Mouse (Mus musculus) adrenal gland (tissue): ENCODE measurements around the gene Axin2.
"Not testable (repeated sequence)": the region's sequence is repeated elsewhere in the genome, so short reads cannot be mapped to it uniquely, and the experiment has no call there.

Source experiments
- intact Hi-C: fragments of 180-260 bp; cut with DNase I; formaldehyde crosslinking; loops from one replicate; pipeline ENCODE4 v1.15.1; 2025
- long read RNA-seq, 2 experiments: library from polyadenylated mRNA; unstranded; transcript quantifications; one replicate each; pipeline ENCODE4 v2.0.0; 2020; ENCODE audit warnings: borderline replicate concordance in 1 of 2; ENCODE audit not compliant: insufficient replicate concordance in 1 of 2

The Axin2 gene
- long read RNA-seq, experiment 1, partial matches to known transcripts: 0 of 1 reads
- long read RNA-seq, experiment 1, other reads (novel, unspliced or antisense): 1 of 1 reads
- long read RNA-seq, experiment 2, partial matches to known transcripts: 1 of 3 reads
- long read RNA-seq, experiment 2, other reads (novel, unspliced or antisense): 2 of 3 reads

DNA sequence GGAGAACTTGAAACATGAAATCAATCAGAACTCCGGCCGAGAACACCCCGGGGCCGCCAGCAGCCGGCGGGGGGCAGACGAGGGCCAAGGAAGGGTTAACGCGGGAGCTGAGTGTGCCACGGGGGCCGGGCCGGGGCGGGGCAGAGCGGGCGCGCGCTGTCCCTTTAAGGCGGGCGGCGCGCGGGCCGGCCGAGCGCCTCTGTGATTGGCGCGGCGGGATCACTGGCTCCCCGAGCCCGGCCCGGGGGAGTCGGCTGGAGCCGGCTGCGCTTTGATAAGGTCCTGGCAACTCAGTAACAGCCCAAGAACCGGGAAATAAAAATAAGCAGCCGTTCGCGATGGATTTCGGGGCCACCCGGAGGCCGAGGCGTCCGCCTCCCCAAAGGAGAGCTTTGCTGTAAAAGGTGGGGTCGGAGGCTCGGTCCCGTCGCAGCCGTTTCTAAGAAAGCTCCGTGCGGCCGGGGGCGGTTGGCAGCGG, at the start of gene Axin2:
Gene Axin2, plus strand, starts transcription at position 192 of the 478 bp plus-strand sequence.
- intact Hi-C loops: loop anchor here (10.0 kb wide), 1 partner anchor 205 kb away; no protein-coding TSS in a partner anchor

DNA sequence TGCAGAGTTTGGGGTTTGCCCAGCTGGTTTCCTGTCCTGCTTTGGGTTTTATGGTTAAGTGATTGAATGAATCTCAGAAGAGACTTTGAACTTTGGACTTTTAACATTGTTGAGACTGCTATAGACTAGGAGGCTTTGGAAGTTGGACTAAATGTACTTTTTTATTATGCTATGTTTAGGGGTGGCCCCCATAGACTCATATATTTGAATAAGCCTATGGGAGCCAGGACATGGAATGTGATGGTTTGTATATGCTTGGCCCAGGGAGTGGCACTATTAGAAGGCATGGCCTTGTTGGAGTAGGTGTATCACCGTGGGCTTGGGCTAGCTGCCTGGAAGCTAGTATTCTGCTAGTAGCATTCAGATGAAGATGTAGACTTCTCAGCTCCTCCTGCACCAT, 48.9 kb upstream of the Axin2 start:
- intact Hi-C loops: not testable (repeated sequence)

DNA sequence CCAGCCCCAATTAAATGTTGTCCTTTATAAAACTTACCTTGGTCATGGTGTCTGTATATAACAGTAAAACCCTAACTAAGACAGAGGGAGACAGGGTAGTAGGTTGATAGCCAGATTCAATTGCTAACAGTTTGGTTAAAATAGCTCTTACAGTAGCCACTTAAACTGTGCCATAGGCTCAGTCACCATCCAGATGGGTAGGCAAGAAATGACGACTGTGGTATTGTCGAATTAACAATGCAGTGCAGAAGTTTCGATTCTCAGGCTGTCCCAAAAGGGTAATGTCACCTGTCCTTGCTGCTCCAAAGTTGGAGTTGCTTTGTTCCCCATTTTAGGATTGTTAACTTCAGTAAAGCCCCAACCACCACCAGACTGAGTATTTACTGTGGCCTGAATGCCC, 48.4 kb upstream of the Axin2 start:
- intact Hi-C loops: no loop called here

DNA sequence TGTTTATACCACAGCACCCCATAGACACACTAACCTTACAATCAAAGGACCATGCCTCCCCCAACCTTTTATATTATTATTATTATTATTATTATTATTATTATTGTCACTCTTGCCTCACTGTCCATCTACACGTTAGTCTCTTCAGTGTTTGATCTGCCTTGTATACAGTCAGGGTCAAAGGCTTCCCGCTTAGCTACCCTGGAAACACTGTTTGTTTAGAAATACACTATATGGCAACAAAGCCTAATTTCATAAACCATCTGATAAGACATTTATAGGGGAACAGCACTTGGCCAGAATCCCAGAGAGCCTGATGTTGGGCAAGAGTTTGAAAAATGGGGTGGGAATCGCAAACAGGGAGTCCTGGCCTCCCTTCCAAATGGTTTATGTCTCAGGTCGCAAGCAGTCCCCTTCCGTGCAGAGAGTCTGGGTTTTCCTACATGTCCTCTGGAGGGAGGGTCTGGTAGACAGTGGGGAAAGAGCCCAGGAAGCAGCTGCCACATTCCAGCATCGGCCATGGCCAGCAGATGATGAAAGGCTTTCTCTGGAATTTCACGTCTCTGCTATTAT, 43.4 kb upstream of the Axin2 start:
- intact Hi-C loops: no loop called here

DNA sequence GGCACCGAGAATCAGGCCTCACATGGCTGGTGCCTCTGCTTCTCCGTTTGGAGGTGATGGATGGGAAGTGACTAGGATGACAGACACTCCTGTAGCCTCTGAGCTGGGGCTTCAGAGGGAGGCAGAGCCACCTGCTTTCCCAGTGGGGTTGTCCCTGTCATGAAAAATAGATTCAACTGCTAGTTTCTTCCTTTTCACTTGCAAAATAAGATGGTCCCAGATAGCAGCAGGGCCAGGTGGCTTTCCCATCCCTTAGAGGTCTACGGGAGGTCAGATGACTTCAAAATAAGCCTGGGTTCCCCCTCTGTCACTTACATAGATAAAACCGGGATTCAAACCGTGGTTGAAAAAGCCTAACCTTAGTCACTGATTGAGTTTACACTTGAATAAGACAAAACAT, 42.6 kb upstream of the Axin2 start:
- intact Hi-C loops: no loop called here

DNA sequence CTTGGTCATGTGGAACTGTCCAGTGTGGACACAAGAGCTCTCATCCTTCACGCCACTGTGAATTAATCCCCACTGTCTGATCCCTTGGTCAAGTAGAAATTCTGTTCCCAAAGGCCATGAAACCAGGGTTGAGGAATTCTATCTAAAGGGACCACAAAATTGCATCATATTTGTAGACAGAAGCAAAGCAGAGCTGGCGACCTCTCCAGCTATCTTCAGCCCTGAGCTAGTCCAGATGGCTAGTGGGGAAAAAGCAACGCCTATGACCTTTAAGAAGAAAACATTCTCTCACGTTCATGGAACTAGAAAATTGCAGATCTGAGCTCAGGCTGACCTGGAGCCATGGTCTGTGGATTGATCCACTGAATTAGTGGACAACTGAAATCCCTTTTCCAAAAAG, 39.6 kb upstream of the Axin2 start:
- intact Hi-C loops: no loop called here

DNA sequence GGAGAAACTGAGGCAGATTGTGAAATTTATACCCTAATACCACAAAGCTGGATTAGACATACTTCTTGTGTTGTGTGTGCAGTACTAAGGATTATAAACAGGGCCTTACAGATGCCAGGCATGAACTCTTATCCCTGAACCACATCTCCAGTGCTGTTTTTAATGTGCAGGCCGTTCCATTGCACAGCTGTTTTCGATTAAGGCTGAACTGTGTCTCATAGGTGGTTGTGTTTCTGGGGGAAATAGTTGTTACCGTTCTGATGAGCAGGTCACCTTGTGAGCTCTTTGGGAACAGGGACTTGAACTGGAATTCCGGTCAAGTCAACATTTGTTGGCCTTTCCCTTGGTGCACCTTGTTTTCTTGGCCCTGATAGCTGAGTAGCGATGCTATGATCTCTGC, 38.5 kb upstream of the Axin2 start:
- intact Hi-C loops: no loop called here

DNA sequence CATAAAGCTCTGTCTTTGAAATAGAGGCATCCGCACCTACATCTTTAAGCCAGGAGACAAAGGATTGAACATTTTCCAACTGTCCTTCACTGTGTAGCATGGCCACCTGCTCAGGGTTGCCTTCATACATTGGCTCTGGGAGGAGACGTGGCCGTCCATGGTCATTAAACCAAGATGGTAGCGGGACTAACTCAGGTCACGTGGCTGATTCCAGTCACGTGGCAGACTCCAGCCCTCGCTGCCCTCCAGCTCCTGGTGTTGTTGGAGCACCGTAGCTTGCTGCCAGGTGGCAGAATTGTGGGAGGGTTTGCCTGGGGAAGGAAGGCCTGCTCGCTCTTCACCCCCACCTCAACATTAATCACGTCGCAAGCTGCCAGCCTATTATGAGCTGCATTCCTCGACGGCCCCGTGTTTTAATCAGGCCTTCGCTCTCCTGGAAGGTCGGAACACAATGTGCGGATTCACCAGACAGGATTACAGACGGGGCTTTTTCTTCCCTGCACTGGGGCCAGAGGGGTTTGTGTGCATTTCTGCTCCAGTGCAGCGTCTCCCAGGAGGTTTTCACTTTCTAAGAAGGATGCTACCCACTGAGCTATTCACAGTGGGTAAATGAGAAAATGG, 34.8 kb upstream of the Axin2 start:
- intact Hi-C loops: no loop called here

DNA sequence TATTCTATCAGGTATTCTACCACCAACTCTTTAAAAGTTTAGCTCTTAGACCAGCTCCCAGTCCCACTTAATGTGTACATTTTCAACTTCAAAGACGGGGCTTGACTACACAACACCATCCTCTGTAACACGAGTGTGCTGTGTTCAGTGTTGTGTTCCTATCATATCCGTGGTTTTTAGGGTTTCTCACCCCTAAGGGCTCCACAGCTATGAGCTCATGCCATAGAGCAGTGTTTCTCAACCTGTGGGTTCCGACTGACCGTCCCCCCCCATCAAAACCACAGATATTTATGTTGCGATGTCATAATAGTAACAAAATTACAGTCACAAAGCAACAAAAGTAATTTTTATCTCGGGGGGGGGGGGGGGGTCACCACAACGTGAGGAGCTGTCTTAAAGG, 34.1 kb upstream of the Axin2 start:
- intact Hi-C loops: no loop called here

DNA sequence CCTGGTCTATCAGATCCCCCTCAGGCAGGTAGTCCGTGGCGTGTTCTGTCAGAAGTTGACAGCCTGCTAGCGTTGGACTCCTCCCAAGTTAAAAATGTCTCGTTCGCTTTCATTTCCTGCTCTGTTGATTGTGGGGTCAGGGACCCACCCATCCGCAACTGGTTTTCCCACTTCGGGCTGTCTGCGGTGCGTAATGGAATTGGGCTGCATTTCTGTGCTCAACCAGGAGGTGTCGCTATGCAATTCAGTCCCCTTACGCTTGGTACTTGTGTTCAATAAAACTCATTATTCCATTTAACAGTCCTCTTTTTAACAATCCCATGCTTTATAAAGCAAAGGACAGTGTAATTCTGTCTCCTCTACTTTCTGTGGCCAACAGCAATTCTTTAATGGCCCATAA, 31.0 kb upstream of the Axin2 start:
- intact Hi-C loops: no loop called here

DNA sequence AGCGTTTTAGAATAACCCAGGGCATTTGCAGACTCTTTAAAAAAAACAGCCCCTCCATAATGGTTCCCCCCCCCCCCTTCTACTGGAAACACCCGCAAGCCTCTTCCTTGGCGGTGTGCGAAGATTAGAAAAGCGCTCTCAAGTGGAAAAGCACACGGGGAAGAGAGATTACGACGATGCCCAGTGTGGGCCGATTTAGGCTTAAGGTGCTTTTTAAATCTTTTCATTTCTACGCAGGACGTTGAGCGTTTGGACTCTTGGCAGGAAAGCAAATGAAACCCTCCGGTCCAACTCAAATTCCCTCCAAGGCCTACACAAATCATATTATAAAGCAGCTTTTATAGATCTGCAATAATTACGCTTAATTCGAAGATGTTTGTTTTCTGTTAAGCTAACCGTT, 29.6 kb upstream of the Axin2 start:
- intact Hi-C loops: no loop called here

DNA sequence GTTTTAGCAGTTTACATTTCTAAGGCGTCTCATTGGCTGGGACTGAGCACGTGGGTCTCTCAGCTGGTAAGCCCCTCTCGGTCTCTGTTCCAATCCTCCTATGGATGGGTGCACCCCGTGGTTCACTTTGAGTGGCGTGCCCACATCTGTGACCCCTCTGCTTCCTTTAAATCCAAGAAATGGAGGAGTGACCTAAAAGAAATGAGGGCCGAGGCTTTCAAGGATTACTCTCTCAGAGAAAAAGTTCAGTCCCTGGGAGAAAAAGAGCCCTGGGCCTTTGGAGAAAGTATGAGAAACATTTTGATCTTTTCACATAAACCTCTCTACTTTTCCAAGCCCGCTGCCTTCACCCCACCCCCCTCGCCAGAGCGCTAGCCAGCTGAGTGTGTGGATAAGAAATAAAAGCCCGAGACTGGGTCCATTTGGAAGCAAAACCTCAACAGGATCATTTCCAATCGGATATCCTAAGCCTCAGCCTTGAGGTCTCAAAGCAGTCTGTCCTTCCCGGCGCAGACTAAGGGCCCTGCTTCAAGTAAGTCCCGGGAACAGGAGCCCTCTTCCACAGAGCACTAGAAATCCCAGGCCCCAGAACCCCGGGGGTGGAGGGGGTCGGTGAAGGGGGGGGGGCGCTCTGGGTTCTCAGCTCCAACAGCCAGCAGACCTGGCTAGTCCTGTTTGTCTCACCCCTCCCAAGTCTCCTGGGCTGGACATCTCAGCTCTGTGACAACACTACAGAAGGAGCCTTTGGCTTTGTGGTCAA, 28.9 kb upstream of the Axin2 start:
- intact Hi-C loops: no loop called here

DNA sequence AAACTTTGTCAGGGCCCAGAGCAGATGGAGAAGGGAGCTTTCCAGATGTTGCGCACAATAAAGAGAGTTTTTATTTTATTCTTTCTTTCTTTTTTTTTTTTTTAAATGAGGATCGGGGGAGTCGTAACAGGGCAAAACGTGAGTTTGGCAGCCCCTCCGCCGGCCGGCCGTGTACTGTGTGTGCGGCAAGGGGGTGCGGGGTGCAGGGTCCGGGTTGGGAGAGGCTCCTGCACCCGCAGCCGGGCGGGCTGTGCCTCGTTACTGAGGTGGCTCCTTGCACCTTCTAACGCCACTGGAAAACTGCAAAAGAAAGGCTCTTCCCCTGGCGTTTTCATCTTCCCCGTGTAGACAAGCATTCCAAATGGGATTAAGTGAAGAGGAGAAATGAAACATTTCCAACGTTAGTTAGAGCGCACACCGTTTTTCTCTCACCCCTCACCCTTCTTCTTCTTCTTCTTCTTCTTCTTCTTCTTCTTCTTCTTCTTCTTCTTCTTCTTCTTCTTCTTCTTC, 28.2 kb upstream of the Axin2 start:
- intact Hi-C loops: no loop called here

DNA sequence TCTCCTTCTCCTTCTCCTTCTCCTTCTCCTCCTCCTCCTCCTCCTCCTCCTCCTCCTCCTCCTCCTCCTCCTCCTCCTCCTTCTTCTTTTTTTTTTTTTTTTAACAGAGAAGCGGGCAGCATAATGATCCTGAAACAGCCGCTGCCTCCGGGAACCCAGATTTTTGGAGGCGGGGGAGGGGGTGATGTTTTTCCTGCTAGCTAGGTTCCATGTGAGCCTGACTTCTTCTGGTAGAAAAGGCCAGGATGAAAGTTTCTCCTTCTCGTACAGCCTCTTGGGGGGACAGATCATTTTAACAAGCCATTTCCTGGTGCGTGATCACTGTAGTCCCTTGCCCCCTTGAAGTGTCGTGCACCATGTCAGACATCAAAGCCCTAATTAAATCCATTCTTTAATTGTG, 27.7 kb upstream of the Axin2 start:
- intact Hi-C loops: no loop called here

DNA sequence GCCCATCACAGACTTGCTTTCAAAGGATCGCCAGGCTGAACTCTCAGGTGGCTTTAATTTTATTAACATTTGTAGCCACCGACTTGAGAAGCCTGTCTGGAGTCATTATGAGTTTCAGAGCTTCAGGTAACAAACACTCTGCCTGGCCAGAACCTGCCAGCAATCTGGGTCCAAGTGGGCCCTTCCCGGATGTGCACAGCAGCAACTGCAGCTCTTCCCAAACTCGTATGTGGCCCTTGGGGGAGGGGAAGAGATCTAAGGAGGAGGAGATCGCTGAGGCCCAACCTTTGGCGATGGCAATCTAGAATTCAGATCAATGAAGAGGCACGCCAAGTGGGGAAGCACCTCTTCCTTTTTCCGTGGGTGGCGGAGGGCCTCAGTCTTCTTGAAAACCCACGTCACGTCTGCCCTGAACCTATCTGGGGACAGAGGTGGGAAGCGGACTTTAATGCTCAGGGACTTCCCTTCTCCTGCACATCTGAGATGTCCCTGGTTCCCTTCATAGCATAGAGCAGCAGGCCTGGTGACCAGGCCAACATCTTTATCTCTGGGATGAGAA, 26.8 kb upstream of the Axin2 start:
- intact Hi-C loops: no loop called here

DNA sequence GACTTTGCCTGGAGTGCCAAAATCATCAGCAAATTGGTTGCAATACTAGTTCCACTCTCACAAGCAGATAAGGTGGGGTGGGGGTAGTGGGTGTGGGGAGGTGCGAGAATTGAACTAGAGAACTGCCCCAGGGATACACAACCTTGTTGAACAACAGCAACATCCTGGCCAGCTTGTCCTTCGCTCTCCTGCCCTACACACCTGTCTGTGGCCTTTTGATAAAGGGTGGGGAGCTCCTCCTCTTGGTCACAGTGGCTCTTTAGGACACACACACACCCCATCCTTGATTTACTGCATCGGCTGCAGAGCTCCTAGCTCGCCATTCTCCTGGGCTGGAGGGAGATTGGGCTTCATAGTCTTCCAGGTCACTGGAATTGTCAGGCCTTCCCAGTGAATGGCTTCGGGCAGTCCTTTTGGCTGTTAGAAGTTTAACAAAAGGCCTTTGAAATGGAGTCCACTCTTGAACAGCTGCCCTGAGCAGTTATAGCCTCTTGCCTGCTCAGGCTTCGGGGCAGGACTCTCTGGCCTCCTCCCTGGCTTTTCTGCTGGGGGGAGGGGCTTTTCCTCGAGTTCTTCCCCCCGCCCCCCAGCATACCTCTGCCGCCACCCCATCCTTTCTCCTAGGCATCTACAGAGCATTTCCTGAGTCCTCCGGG, 26.2 kb upstream of the Axin2 start:
- intact Hi-C loops: no loop called here

DNA sequence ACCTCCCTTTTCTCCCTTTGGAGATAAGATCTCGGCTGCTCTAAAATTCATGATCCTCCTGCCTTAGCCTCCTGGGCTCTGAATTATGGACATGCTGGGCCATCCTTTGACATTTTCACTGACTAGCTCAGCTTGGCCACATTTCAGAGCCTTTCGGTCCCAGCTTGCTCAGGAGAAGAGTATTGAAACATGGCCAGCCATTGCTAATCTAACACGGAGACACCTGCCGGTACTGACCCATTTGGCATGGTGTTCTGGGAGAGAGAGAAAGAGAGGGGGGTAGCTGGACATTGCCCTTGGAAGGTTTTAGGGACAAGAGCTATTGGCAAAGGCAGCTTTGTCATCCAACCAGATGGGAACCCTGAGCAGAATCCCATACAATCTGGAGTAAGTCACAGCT, 23.1 kb upstream of the Axin2 start:
- intact Hi-C loops: no loop called here

DNA sequence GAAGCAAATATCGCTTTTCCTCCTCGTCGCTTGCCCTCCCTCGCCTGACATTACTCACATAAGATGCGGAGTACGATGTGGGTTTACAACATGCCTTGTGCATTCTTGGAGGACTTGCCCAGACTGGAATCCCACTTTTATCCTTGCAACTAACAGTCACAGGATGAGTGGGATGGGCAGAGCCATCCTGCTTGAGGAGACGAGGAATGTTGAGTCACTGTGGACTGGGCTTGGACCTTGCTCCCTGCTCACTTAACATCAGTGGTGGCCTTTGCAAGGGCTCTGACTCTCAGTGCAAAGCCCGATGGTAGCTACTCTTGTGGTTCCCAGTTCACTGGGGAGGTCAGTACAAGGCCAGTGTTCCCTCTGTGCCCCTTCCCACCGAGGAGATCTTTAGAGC, 22.1 kb upstream of the Axin2 start:
- intact Hi-C loops: no loop called here

DNA sequence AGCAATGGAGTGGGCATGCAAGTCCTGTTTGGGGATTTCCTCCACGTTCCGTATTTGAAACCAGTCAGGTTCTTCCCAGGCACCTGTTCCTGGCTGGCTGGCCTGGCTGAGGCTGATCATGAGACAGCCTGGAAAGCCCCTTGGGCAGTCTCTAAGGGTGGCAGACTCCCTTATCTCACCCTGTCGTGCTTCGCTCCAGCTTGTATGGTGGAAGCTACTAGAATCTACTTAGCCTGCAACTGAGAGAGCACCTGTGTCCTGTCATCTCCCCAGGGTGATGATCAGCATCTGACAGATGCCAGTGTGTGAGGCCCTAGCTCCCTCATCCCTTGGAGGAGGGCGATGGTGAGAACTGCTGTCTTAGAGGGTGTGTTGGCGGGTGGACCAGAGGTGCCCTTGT, 21.7 kb upstream of the Axin2 start:
- intact Hi-C loops: no loop called here

DNA sequence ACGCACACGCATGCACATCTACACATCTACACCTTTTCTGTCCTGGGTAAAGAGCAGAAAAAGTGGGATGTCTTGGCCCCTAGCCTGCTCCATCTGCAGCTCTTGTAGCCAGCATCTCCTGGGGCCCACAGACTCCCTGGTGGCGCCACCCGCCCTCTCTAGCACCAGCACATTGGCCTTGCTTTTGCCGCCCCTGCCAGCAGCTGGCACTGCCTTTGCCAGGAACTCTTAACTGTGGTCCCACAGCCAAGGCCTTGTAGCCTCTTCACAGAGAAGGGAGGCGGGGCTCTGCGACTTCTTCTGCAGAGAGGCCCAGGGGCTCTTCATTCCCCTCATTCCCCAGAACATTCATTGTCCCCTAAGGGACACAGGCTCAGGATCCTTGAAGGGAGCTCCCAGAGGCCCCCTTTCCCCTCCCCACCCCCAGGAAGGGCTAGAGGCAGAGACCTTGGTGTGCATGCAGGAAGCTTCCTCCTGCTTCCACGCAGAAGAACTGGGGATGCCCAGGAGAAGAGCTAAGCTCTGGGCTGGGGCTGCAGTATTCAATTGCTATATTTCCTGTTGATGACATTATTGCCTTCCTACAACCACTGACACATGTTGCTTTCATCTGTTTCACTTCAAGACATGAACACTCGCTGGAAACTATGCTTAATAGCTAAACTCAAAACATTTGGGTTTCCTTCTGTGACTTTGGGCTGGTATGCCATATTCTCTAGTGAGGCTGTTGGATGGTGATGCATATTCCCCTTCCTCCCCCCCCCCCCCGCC, 19.2 kb upstream of the Axin2 start:
- intact Hi-C loops: no loop called here

DNA sequence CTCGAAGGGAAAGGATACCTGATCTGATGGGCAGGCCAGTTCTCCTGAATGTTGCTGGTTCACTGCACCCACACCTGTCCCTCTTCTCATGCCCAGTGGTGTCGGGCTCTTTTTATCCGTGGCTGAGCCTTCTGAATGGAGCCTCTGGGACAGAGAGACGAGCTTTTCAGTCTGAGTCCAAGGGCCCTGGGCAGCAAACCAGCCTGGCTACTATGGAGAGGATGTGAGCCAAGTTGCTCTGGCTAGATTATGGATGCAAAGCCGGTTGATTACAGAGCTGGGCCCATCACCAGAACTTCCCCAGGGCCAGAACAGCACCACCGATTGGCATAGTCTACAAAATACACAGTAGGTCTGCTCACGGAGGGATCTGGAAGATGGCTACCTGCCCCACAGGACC, 18.5 kb upstream of the Axin2 start:
- intact Hi-C loops: no loop called here
